Mouse (Mus musculus): Measurements from ENCODE around the gene Spag7. TPM values are rescaled to one million over a fixed set of nuclear protein-coding genes. Genes with fewer than 3 reads are reported as not detected.
A peak's percentile ranks its signal among the peaks of the same experiment; 100 is the strongest.

The Spag7 gene
- polyA plus RNA-seq, 1 experiment = 52.4 TPM

- Histone ChIP-seq H3K79me2 (ENCODE audit: control insufficient read depth, insufficient read depth) (peaks cover 74% of the 10 kb centered on the region), H3K4me2 (ENCODE audit: low read depth) (peak overlapping the region; percentile 97), H3K4me3 (peak overlapping the region; percentile 94), H3K36me3 (ENCODE audit: control insufficient read depth, insufficient read depth) (peaks cover 24% of the 10 kb centered on the region), H3ac (ENCODE audit: control insufficient read depth, insufficient read length) (peak overlapping the region; percentile 88), H3K27me3 (ENCODE audit: control insufficient read depth, insufficient read depth, insufficient read length) (no peaks in the 10 kb centered on the region)
- TF ChIP-seq POLR2A (IDR thresholded peaks at IDR 0.05; ENCODE audit: insufficient read length, low read depth) (peak; percentile 55), REST (IDR thresholded peaks at IDR 0.05; ENCODE audit: insufficient read depth, insufficient read length) (no peak), TCF3 (IDR thresholded peaks at IDR 0.05; ENCODE audit: insufficient read length, low read depth) (no peak), TCF12 (IDR thresholded peaks at IDR 0.05; ENCODE audit: insufficient read depth, poor library complexity, severe bottlenecking) (peak; percentile 45), MAX (IDR thresholded peaks at IDR 0.05; ENCODE audit: low read depth) (peak; percentile 69), SRF (IDR thresholded peaks at IDR 0.05; ENCODE audit: control insufficient read depth, insufficient read length, low read depth) (no peak), E2F4 (IDR thresholded peaks at IDR 0.05; ENCODE audit: insufficient read depth) (no peak), MYOD1 (IDR thresholded peaks at IDR 0.05; ENCODE audit: control insufficient read depth in 1 of 3, insufficient read length in 2 of 3, low read depth in 2 of 3) (peak in 2 of 3 experiments; percentile 93 to 97), POLR2AphosphoS2 (IDR thresholded peaks at IDR 0.05; ENCODE audit: insufficient read length, low read depth) (peak; percentile 42), USF1 (IDR thresholded peaks at IDR 0.05; ENCODE audit: low read depth) (peak; percentile 36), CEBPB (IDR thresholded peaks at IDR 0.05; ENCODE audit: insufficient read depth, poor library complexity, severe bottlenecking) (no peak), MYOG (IDR thresholded peaks at IDR 0.05; ENCODE audit: control insufficient read depth in 1 of 3, insufficient read depth in 1 of 3, insufficient read length in 2 of 3, low read depth in 2 of 3) (peak in 2 of 3 experiments; percentile 92 to 95)
Observed at GRCm38 (mm10) chr11:70655571-70656455, 13.4 kb downstream of the Spag7 start.

GRCm38 (mm10) chr11:70654923-70655570, 14.2 kb downstream of the Spag7 start:
- peak; percentile 80 for TF ChIP-seq POLR2A (IDR thresholded peaks at IDR 0.05; ENCODE audit: insufficient read length, low read depth)
- no peak for TF ChIP-seq USF1 (IDR thresholded peaks at IDR 0.05; ENCODE audit: low read depth)
- TF ChIP-seq SRF (IDR thresholded peaks at IDR 0.05; ENCODE audit: control insufficient read depth, insufficient read length, low read depth) = no peak
- peak; percentile 79 for TF ChIP-seq POLR2AphosphoS2 (IDR thresholded peaks at IDR 0.05; ENCODE audit: insufficient read length, low read depth)
- TF ChIP-seq E2F4 (IDR thresholded peaks at IDR 0.05; ENCODE audit: insufficient read depth) = peak; percentile 16
- peak in 1 of 3 experiments; percentile 11 for TF ChIP-seq MYOD1 (IDR thresholded peaks at IDR 0.05; ENCODE audit: control insufficient read depth in 1 of 3, insufficient read length in 2 of 3, low read depth in 2 of 3)

GRCm38 (mm10) chr11:70654198-70654922, 14.9 kb downstream of the Spag7 start, which contains the start of gene Pfn1:
Gene Pfn1, minus strand, starts transcription at chr11:70654644.
- no peaks in the 10 kb centered on the region for H3K27me3 ChIP-seq (ENCODE audit: control insufficient read depth, insufficient read depth, insufficient read length)
- peak within 1 kb of the TSS; percentile 97 for H3K4me2 ChIP-seq (ENCODE audit: low read depth)
- H3ac ChIP-seq (ENCODE audit: control insufficient read depth, insufficient read length) = peak within 1 kb of the TSS; percentile 88
- H3K4me3 ChIP-seq = peak within 1 kb of the TSS; percentile 94
- H3K36me3 ChIP-seq (ENCODE audit: control insufficient read depth, insufficient read depth) = peaks cover 30% of the 10 kb centered on the region
- peaks cover 72% of the 10 kb centered on the region for H3K79me2 ChIP-seq (ENCODE audit: control insufficient read depth, insufficient read depth)
- no peak for TF ChIP-seq TCF12 (IDR thresholded peaks at IDR 0.05; ENCODE audit: insufficient read depth, poor library complexity, severe bottlenecking)
- TF ChIP-seq CEBPB (IDR thresholded peaks at IDR 0.05; ENCODE audit: insufficient read depth, poor library complexity, severe bottlenecking) = no peak
- TF ChIP-seq E2F4 (IDR thresholded peaks at IDR 0.05; ENCODE audit: insufficient read depth) = no peak
- TF ChIP-seq MYOD1 (IDR thresholded peaks at IDR 0.05; ENCODE audit: control insufficient read depth in 1 of 3, insufficient read length in 2 of 3, low read depth in 2 of 3) = peak in 1 of 3 experiments; percentile 42
- peak in 1 of 3 experiments; percentile 15 for TF ChIP-seq MYOG (IDR thresholded peaks at IDR 0.05; ENCODE audit: control insufficient read depth in 1 of 3, insufficient read depth in 1 of 3, insufficient read length in 2 of 3, low read depth in 2 of 3)
- peak; percentile 95 for TF ChIP-seq POLR2AphosphoS2 (IDR thresholded peaks at IDR 0.05; ENCODE audit: insufficient read length, low read depth)
- no peak for TF ChIP-seq SRF (IDR thresholded peaks at IDR 0.05; ENCODE audit: control insufficient read depth, insufficient read length, low read depth)
- no peak for TF ChIP-seq MAX (IDR thresholded peaks at IDR 0.05; ENCODE audit: low read depth)
- peak; percentile 66 for TF ChIP-seq REST (IDR thresholded peaks at IDR 0.05; ENCODE audit: insufficient read depth, insufficient read length)
- no peak for TF ChIP-seq USF1 (IDR thresholded peaks at IDR 0.05; ENCODE audit: low read depth)
- TF ChIP-seq POLR2A (IDR thresholded peaks at IDR 0.05; ENCODE audit: insufficient read length, low read depth) = peak; percentile 78
- TF ChIP-seq TCF3 (IDR thresholded peaks at IDR 0.05; ENCODE audit: insufficient read length, low read depth) = peak; percentile 17

More at GRCm38 (mm10) chr11:70654923-70655570, 14.2 kb downstream of the Spag7 start:
- H3K79me2 ChIP-seq (ENCODE audit: control insufficient read depth, insufficient read depth) = peaks cover 74% of the 10 kb centered on the region
- no peaks in the 10 kb centered on the region for H3K27me3 ChIP-seq (ENCODE audit: control insufficient read depth, insufficient read depth, insufficient read length)
- peak overlapping the region; percentile 88 for H3ac ChIP-seq (ENCODE audit: control insufficient read depth, insufficient read length)
- H3K36me3 ChIP-seq (ENCODE audit: control insufficient read depth, insufficient read depth) = peaks cover 24% of the 10 kb centered on the region
- H3K4me3 ChIP-seq = peak overlapping the region; percentile 94
- peak overlapping the region; percentile 97 for H3K4me2 ChIP-seq (ENCODE audit: low read depth)

All from myocyte (in vitro differentiated cells).